Mouse (Mus musculus): ENCODE results near the gene Adcy6. TPM values are rescaled to one million over a fixed set of nuclear protein-coding genes. Genes with fewer than 3 reads are reported as not detected.

Gene Adcy6
- total and polyA plus RNA-seq, 3 experiments = 76.0 to 77.3 TPM; not detected in 1

- no peak overlapping the region for H3K4me3 ChIP-seq (ENCODE audit: control insufficient read depth in 1 of 2, insufficient read depth in 1 of 2, low read depth in 2 of 2, low read length in 2 of 2)
- peaks cover 17 to 24% of the 10 kb centered on the region in 2 experiments for H3K27me3 ChIP-seq (ENCODE audit: control insufficient read depth in 1 of 2, insufficient read depth in 2 of 2, low read length in 2 of 2)
- no peak for DNase-seq (ENCODE audit: low read depth, low spot score)
- H3K9ac ChIP-seq (ENCODE audit: control insufficient read depth, low read depth, low read length, poor library complexity, severe bottlenecking) = no peak overlapping the region
- peaks cover 0 to 7% of the 10 kb centered on the region in 2 experiments; a peak in 2 of 4 replicates for H3K36me3 ChIP-seq (ENCODE audit: control insufficient read depth in 1 of 2, insufficient read depth in 2 of 2, low read length in 2 of 2)
- no peak for TF ChIP-seq TCF12 (IDR thresholded peaks at IDR 0.05; ENCODE audit: low read depth, low read length)
- TF ChIP-seq BHLHE40 (IDR thresholded peaks at IDR 0.05; ENCODE audit: borderline replicate concordance, low read depth, low read length) = no peak
- TF ChIP-seq TAL1 (IDR thresholded peaks at IDR 0.05; ENCODE audit: low read length) = no peak
- no peak for TF ChIP-seq USF2 (IDR thresholded peaks at IDR 0.05; ENCODE audit: borderline replicate concordance in 1 of 2, insufficient read depth in 1 of 2, low read depth in 1 of 2, low read length in 2 of 2)
- TF ChIP-seq NELFE (IDR thresholded peaks at IDR 0.05; ENCODE audit: low read depth, low read length) = no peak
- TF ChIP-seq POLR2A (IDR thresholded peaks at IDR 0.05; ENCODE audit: control insufficient read depth in 1 of 2, insufficient read depth in 1 of 2, low read depth in 1 of 2, low read length in 2 of 2, poor library complexity in 1 of 2) = no peak
- no peak for TF ChIP-seq ZNF384 (IDR thresholded peaks at IDR 0.05; ENCODE audit: low read depth, low read length)
- TF ChIP-seq MAFK (IDR thresholded peaks at IDR 0.05; ENCODE audit: borderline replicate concordance, low read depth, low read length) = no peak
- TF ChIP-seq UBTF (IDR thresholded peaks at IDR 0.05; ENCODE audit: borderline replicate concordance, insufficient read depth, low read depth, low read length) = no peak
- TF ChIP-seq MYB (IDR thresholded peaks at IDR 0.05; ENCODE audit: low read depth, low read length) = no peak
- TF ChIP-seq ZMIZ1 (IDR thresholded peaks at IDR 0.05; ENCODE audit: low read depth, low read length) = no peak
- no peak for TF ChIP-seq POLR2AphosphoS5 (IDR thresholded peaks at IDR 0.05; ENCODE audit: borderline replicate concordance, low read depth, low read length)
- no peak for TF ChIP-seq KAT2A (conservative IDR thresholded peaks at IDR 0.05; ENCODE audit: low read depth, low read length)
- TF ChIP-seq CHD1 (IDR thresholded peaks at IDR 0.05; ENCODE audit: low read depth, low read length) = no peak
- TF ChIP-seq USF1 (IDR thresholded peaks at IDR 0.05; ENCODE audit: low read depth, low read length) = no peak
- no peak overlapping the region for H3K27ac ChIP-seq (ENCODE audit: control insufficient read depth, low read depth, low read length)
- H3K79me2 ChIP-seq (ENCODE audit: control insufficient read depth, insufficient read depth, low read length, poor library complexity) = no peaks in the 10 kb centered on the region
- H3K4me1 ChIP-seq (ENCODE audit: control insufficient read depth in 1 of 2, insufficient read depth in 2 of 2, low read length in 2 of 2) = peaks cover 0 to 9% of the 10 kb centered on the region in 2 experiments; a peak in 2 of 4 replicates
- H3K9me3 ChIP-seq (replicated peaks; ENCODE audit: insufficient read depth, low read length) = no peaks in the 10 kb centered on the region
These were observed 18.8 kb upstream of the Adcy6 start for GRCm38 (mm10) chr15:98628589-98629254.

- DNase-seq (ENCODE audit: low read depth, low spot score) = peak; percentile 45
- Histone ChIP-seq H3K4me1 (ENCODE audit: control insufficient read depth in 1 of 2, insufficient read depth in 2 of 2, low read length in 2 of 2) (0 out of 4 replicates have a peak, but pooled peaks cover 0 to under 1% of the 10 kb centered on the region in 2 experiments), H3K4me3 (ENCODE audit: control insufficient read depth in 1 of 2, insufficient read depth in 1 of 2, low read depth in 2 of 2, low read length in 2 of 2) (no peak overlapping the region), H3K27me3 (ENCODE audit: control insufficient read depth in 1 of 2, insufficient read depth in 2 of 2, low read length in 2 of 2) (peaks cover 19 to 30% of the 10 kb centered on the region in 2 experiments), H3K9me3 (replicated peaks; ENCODE audit: insufficient read depth, low read length) (no peaks in the 10 kb centered on the region), H3K27ac (ENCODE audit: control insufficient read depth, low read depth, low read length) (no peak overlapping the region), H3K79me2 (ENCODE audit: control insufficient read depth, insufficient read depth, low read length, poor library complexity) (no peaks in the 10 kb centered on the region), H3K9ac (ENCODE audit: control insufficient read depth, low read depth, low read length, poor library complexity, severe bottlenecking) (no peak overlapping the region), H3K36me3 (ENCODE audit: control insufficient read depth in 1 of 2, insufficient read depth in 2 of 2, low read length in 2 of 2) (0 out of 4 replicates have a peak, but pooled peaks cover 0 to under 1% of the 10 kb centered on the region in 2 experiments)
- TF ChIP-seq CTCF (IDR thresholded peaks at IDR 0.05 in 2 of 3, conservative IDR thresholded peaks at IDR 0.05 in 1 of 3; ENCODE audit: control insufficient read depth in 1 of 3, insufficient read depth in 1 of 3, low read depth in 2 of 3, low read length in 3 of 3, poor library complexity in 1 of 3, severe bottlenecking in 1 of 3) (peak; percentile 9 to 51 (median 28); a peak in 3 of 6 replicates), SMC3 (IDR thresholded peaks at IDR 0.05; ENCODE audit: low read depth, low read length) (peak; percentile 37), MAFK (IDR thresholded peaks at IDR 0.05; ENCODE audit: borderline replicate concordance, low read depth, low read length) (no peak), RAD21 (IDR thresholded peaks at IDR 0.05; ENCODE audit: low read depth, low read length) (peak; percentile 40)
These were observed 16.8 kb upstream of the Adcy6 start for GRCm38 (mm10) chr15:98626487-98627212.
